Mouse (Mus musculus) midbrain, embryonic 14.5 days (tissue): ENCODE data around the gene Padi2. TPM values are rescaled to one million over a fixed set of nuclear protein-coding genes. Genes with fewer than 3 reads are reported as not detected.

Source experiments
- ATAC-seq: fragments of 200-750 bp; cut with Nextera tagmentation; 2 replicates; pipeline ENCODE4 v1.8.0; 2017; ENCODE audit warnings: moderate number of reproducible peaks, moderate library complexity; ENCODE audit not compliant: low FRiP score, low TSS enrichment
- DNase-seq: peaks from one replicate; pipeline ENCODE4 v3.0.0-alpha.2; 2015
- H3K27ac ChIP-seq: fragments of 300-500 bp; sonication (generic); replicated peaks from 2 replicates; pipeline ENCODE4 v1.5.1; 2014; ENCODE audit warnings: mild to moderate bottlenecking, low read depth, low read length, moderate library complexity
- H3K27me3 ChIP-seq: fragments of 300-500 bp; sonication (generic); 2 replicates; pipeline ENCODE4 v1.6.1; 2014; ENCODE audit warnings: low read length, control low read depth, mixed read lengths; ENCODE audit not compliant: control insufficient read depth, insufficient read depth
- H3K36me3 ChIP-seq: fragments of 300-500 bp; sonication (generic); 2 replicates; pipeline ENCODE4 v1.6.1; 2014; ENCODE audit warnings: low read length, control low read depth; ENCODE audit not compliant: control insufficient read depth, insufficient read depth
- H3K4me1 ChIP-seq: fragments of 300-500 bp; sonication (generic); 2 replicates; pipeline ENCODE4 v1.6.1; 2014; ENCODE audit warnings: mild to moderate bottlenecking, antibody characterized with exemption, low read length, control low read depth; ENCODE audit not compliant: control insufficient read depth, insufficient read depth
- H3K4me2 ChIP-seq: fragments of 300-500 bp; sonication (generic); 2 replicates; pipeline ENCODE4 v1.6.1; 2014; ENCODE audit warnings: mild to moderate bottlenecking, low read length, moderate library complexity
- H3K4me3 ChIP-seq: fragments of 300-500 bp; sonication (generic); replicated peaks from 2 replicates; pipeline ENCODE4 v1.5.1; 2014; ENCODE audit warnings: low read depth, low read length
- H3K9ac ChIP-seq: fragments of 300-500 bp; sonication (generic); replicated peaks from 2 replicates; pipeline ENCODE4 v1.6.1; 2014; ENCODE audit warnings: mild to moderate bottlenecking, low read length, moderate library complexity
- H3K9me3 ChIP-seq: fragments of 300-500 bp; sonication (generic); 2 replicates; pipeline ENCODE4 v1.6.1; 2016; ENCODE audit warnings: low read length, control low read depth, mixed read lengths; ENCODE audit not compliant: control insufficient read depth
- WGBS: fragments of 180-500 bp; shearing (Covaris S2); extraction: QIAGEN DNeasy Blood & Tissue Kit; methylation state at CpG from one replicate; pipeline ENCODE4 v1.1.7; 2014; 5-methylcytosine and 5-hydroxymethylcytosine counted together
- polyA plus RNA-seq: library from polyadenylated mRNA; unstranded; fragments of >200 nt; fragmentation: Nextera tagmentation; extraction: Ambion mirVana; gene quantifications from 2 replicates; pipeline ENCODE4 v1.2.1, GENCODE M21; 2014

Padi2 gene
- polyA plus RNA-seq, 1 experiment from 2014 or later, result 1.7 TPM

- H3K4me3 ChIP-seq, result peak within 1 kb of the TSS; percentile 98
- peak within 1 kb of the TSS; percentile 76 for H3K4me2 ChIP-seq
- peak within 1 kb of the TSS; percentile 95 for H3K9ac ChIP-seq
- H3K27me3 ChIP-seq, result no peaks in the 10 kb centered on the region
- under 1% methylated on average over 53 of the region's 58 CpGs for WGBS
- peak; percentile 97 for DNase-seq
- peak within 1 kb of the TSS; percentile 87 for H3K27ac ChIP-seq
- H3K4me1 ChIP-seq, result peaks cover 34% of the 10 kb centered on the region
- H3K36me3 ChIP-seq, result peaks cover 10% of the 10 kb centered on the region; the same call in 1 of the 2 replicates
- no peaks in the 10 kb centered on the region for H3K9me3 ChIP-seq
- ATAC-seq, result peak; percentile 92
These were observed 80.7 kb downstream of the Padi2 start, which contains the start of gene Atp13a2 for GRCm38 (mm10) chr4:140986711-140987395. Atp13a2 (plus strand) TSS chr4:140986873.

GRCm38 (mm10) chr4:140987476-140987875 lies 81.3 kb downstream of the Padi2 start:
- Histone ChIP-seq H3K27me3 (no peaks in the 10 kb centered on the region), H3K9ac (peak overlapping the region; percentile 95), H3K36me3 (peaks cover 15% of the 10 kb centered on the region), H3K4me3 (peak overlapping the region; percentile 98), H3K4me1 (peaks cover 34% of the 10 kb centered on the region), H3K27ac (peak overlapping the region; percentile 87; the same call in 1 of the 2 replicates), H3K4me2 (peak overlapping the region; percentile 76), H3K9me3 (no peaks in the 10 kb centered on the region)
- 33% methylated on average over 7 of the region's 7 CpGs for WGBS
- ATAC-seq (no peak), DNase-seq (no peak)

- Histone ChIP-seq H3K27ac (no peak overlapping the region), H3K4me1 (peaks cover 29% of the 10 kb centered on the region), H3K36me3 (peaks cover 29% of the 10 kb centered on the region), H3K4me2 (peak overlapping the region; percentile 76), H3K4me3 (peak overlapping the region; percentile 98; the same call in 1 of the 2 replicates), H3K9ac (no peak overlapping the region; the same call in 1 of the 2 replicates), H3K9me3 (no peaks in the 10 kb centered on the region), H3K27me3 (no peaks in the 10 kb centered on the region)
- WGBS, result 66% methylated on average over 7 of the region's 7 CpGs
- no peak for ATAC-seq
- no peak for DNase-seq
These were observed 82.7 kb downstream of the Padi2 start for GRCm38 (mm10) chr4:140988706-140989290.

DNA sequence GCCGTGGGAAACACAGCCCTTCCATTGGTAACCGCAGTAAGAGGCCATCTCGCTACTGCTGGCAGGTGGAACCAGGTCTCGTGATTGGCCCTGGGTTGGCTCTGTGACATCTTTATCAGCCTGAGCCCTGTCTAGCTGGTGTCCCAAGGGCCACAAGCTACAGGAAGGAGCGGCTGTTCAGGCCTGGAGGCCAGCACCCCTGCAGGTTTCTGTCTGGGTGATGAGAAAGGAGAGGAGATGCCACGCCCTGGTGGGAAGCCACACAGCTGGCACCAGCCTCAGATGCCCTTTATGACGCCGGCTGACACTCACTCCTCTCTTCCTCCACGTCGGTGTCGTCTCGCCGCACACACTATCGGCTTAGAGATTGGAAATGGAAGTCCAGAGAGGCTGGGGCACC lies 83.3 kb downstream of the Padi2 start:
- H3K36me3 ChIP-seq, result peaks cover 35% of the 10 kb centered on the region
- no peaks in the 10 kb centered on the region for H3K27me3 ChIP-seq
- ATAC-seq (no peak), DNase-seq (no peak)
- no peaks in the 10 kb centered on the region for H3K9me3 ChIP-seq
- peak overlapping the region; percentile 76; the same call in 1 of the 2 replicates for H3K4me2 ChIP-seq
- peaks cover 29% of the 10 kb centered on the region for H3K4me1 ChIP-seq
- no peak overlapping the region for H3K9ac ChIP-seq
- WGBS, result 86% methylated on average over 14 of the region's 14 CpGs
- H3K4me3 ChIP-seq, result no peak overlapping the region
- H3K27ac ChIP-seq, result no peak overlapping the region

DNA sequence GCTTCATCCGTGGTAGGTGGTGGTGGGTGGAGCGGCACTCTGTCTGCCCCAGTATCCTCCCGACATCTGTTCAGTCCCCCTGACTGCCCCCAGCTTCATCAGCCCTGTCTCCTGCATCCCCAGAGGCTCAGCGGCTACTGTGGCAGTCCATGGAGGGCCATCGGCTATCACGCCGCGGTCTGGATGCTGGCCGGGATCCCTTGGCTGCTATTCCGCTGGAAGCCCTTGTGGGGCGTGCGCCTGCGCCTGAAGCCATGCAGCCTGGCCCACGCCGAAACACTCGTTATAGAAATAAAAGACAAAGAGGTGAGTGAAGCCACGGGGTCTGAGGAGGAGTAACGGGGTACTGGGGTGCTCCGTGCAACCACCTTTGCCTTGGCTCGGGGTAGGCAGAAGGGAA lies 86.1 kb downstream of the Padi2 start:
- H3K4me1 ChIP-seq, result peaks cover 27% of the 10 kb centered on the region
- ATAC-seq, result no peak
- no peak overlapping the region for H3K9ac ChIP-seq
- DNase-seq, result no peak
- H3K4me3 ChIP-seq, result no peak overlapping the region
- WGBS, result 82% methylated on average over 20 of the region's 20 CpGs
- H3K27me3 ChIP-seq, result no peaks in the 10 kb centered on the region
- H3K27ac ChIP-seq, result no peak overlapping the region
- peaks cover 63% of the 10 kb centered on the region for H3K36me3 ChIP-seq
- no peaks in the 10 kb centered on the region for H3K9me3 ChIP-seq
- no peak overlapping the region for H3K4me2 ChIP-seq

DNA sequence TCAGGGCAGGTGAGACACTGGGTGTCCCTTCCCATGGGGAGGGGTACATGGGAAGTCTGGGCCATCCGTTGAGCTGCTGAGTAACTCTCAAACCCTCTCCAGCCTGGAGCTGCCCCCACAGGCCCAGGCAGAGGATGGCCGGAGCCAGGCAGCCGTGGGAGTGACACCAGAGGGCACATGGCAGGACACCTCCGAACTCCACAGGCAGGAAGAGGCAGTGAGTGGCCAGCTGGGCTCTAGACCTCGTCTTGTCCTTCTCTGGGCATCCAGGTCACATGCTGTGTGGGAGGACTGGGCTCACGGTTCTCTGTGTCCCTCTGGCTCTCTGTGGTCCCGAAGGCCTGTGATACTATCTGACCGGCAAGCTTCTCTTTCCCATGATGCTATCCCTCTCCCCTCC lies 87.7 kb downstream of the Padi2 start:
- Histone ChIP-seq H3K4me2 (no peak overlapping the region), H3K9me3 (no peaks in the 10 kb centered on the region), H3K9ac (no peak overlapping the region), H3K27me3 (no peaks in the 10 kb centered on the region), H3K27ac (no peak overlapping the region), H3K4me1 (peaks cover 11% of the 10 kb centered on the region), H3K36me3 (peaks cover 78% of the 10 kb centered on the region), H3K4me3 (no peak overlapping the region)
- DNase-seq (no peak), ATAC-seq (no peak)
- 84% methylated on average over 8 of the region's 8 CpGs for WGBS

GRCm38 (mm10) chr4:140995811-140996210 lies 89.7 kb downstream of the Padi2 start:
- no peak for ATAC-seq
- H3K9ac ChIP-seq, result no peak overlapping the region

DNA sequence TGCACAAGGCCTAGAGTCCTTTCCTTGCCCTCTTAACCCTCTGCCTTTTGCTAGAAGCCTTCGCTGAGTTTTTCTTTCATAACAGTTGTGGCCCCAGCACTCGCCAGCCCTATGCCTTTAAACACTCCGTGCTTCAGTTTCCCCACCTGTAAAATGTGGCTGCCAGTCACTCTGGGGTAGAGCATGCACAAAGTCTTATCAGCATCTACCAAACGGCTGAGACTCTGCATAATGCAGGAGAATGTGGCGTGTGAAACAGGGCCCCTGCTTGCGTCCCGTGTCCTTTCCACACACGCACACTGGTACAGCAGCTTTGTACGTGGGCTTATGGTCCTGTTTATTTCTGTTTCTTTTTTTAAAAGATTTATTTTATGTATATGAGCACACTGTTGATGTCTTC lies 90.7 kb downstream of the Padi2 start:
- Histone ChIP-seq H3K36me3 (peaks cover 98% of the 10 kb centered on the region), H3K27ac (no peak overlapping the region), H3K27me3 (no peaks in the 10 kb centered on the region), H3K4me1 (no peaks in the 10 kb centered on the region), H3K9ac (no peak overlapping the region), H3K9me3 (no peaks in the 10 kb centered on the region), H3K4me3 (no peak overlapping the region), H3K4me2 (no peak overlapping the region)
- ATAC-seq (no peak), DNase-seq (no peak)
- 98% methylated on average over 9 of the region's 9 CpGs for WGBS

More at GRCm38 (mm10) chr4:140995811-140996210, 89.7 kb downstream of the Padi2 start:
- WGBS, result 91% methylated on average over 8 of the region's 8 CpGs
- DNase-seq, result no peak
- H3K27ac ChIP-seq, result no peak overlapping the region
- no peaks in the 10 kb centered on the region for H3K9me3 ChIP-seq
- H3K4me3 ChIP-seq, result no peak overlapping the region
- H3K36me3 ChIP-seq, result peaks cover 91% of the 10 kb centered on the region
- H3K27me3 ChIP-seq, result no peaks in the 10 kb centered on the region
- H3K4me1 ChIP-seq, result no peaks in the 10 kb centered on the region
- H3K4me2 ChIP-seq, result no peak overlapping the region
